Mouse (Mus musculus): ENCODE results near the gene Ndufa8.

Gene Ndufa8

GRCm38 (mm10) chr2:36048748-36049566 lies at the start of gene Ndufa8, which contains the start of gene Morn5:
Gene Ndufa8, minus strand, starts transcription at chr2:36049406.
Gene Morn5, plus strand, starts transcription at chr2:36049458.
- peak; percentile 99 for DNase-seq

- DNase-seq, result no peak
Measured at GRCm38 (mm10) chr2:36098021-36098420, 48.8 kb upstream of the Ndufa8 start.

- DNase-seq, result peak in 1 of 2 experiments; percentile 27
Measured at GRCm38 (mm10) chr2:36097129-36097815, 48.1 kb upstream of the Ndufa8 start.

GRCm38 (mm10) chr2:36093914-36094475 lies 44.8 kb upstream of the Ndufa8 start:
- DNase-seq, result peak in 1 of 2 experiments; percentile 43

GRCm38 (mm10) chr2:36093301-36093700 lies 44.1 kb upstream of the Ndufa8 start:
- DNase-seq, result no peak

- DNase-seq, result peak in 1 of 2 experiments; percentile 53
Measured at GRCm38 (mm10) chr2:36092748-36093147, 43.5 kb upstream of the Ndufa8 start.

GRCm38 (mm10) chr2:36090853-36091741 lies 41.9 kb upstream of the Ndufa8 start:
- peak; percentile 78 to 83 for DNase-seq

GRCm38 (mm10) chr2:36089190-36089589 lies 40.0 kb upstream of the Ndufa8 start:
- no peak for DNase-seq

GRCm38 (mm10) chr2:36085041-36085440 lies 35.8 kb upstream of the Ndufa8 start:
- no peak for DNase-seq

- no peak for DNase-seq
Measured at GRCm38 (mm10) chr2:36082802-36083580, 33.8 kb upstream of the Ndufa8 start.

GRCm38 (mm10) chr2:36081446-36081845 lies 32.2 kb upstream of the Ndufa8 start:
- peak; percentile 62 to 78 for DNase-seq

GRCm38 (mm10) chr2:36077160-36077761 lies 28.1 kb upstream of the Ndufa8 start:
- DNase-seq, result peak in 1 of 2 experiments; percentile 17

- no peak for DNase-seq
Measured at GRCm38 (mm10) chr2:36075210-36075609, 26.0 kb upstream of the Ndufa8 start.

GRCm38 (mm10) chr2:36073781-36074180 lies 24.6 kb upstream of the Ndufa8 start:
- no peak for DNase-seq

- DNase-seq, result no peak
Measured at GRCm38 (mm10) chr2:36071660-36072305, 22.6 kb upstream of the Ndufa8 start.

GRCm38 (mm10) chr2:36067132-36067531 lies 17.9 kb upstream of the Ndufa8 start:
- DNase-seq, result no peak

GRCm38 (mm10) chr2:36061409-36061808 lies 12.2 kb upstream of the Ndufa8 start:
- DNase-seq, result no peak

GRCm38 (mm10) chr2:36056248-36056647 lies 7.0 kb upstream of the Ndufa8 start:
- DNase-seq, result no peak

GRCm38 (mm10) chr2:36053249-36053648 lies 4.0 kb upstream of the Ndufa8 start:
- no peak for DNase-seq

- DNase-seq, result no peak
Measured at GRCm38 (mm10) chr2:36049567-36049954, 355 bp upstream of the Ndufa8 start.

GRCm38 (mm10) chr2:36048164-36048563 lies 1.0 kb downstream of the Ndufa8 start:
- no peak for DNase-seq
